Mouse (Mus musculus) urinary bladder, postnatal 25 days (tissue): Measurements from ENCODE around the gene Ddx1.
"Not testable (repeated sequence)": the region's sequence is repeated elsewhere in the genome, so short reads cannot be mapped to it uniquely, and the experiment has no call there.

Experiments used
- DNase-seq: peaks from one replicate; pipeline ENCODE4 v3.0.0; 2022; ENCODE audit warnings: low spot score

The Ddx1 gene

DNA sequence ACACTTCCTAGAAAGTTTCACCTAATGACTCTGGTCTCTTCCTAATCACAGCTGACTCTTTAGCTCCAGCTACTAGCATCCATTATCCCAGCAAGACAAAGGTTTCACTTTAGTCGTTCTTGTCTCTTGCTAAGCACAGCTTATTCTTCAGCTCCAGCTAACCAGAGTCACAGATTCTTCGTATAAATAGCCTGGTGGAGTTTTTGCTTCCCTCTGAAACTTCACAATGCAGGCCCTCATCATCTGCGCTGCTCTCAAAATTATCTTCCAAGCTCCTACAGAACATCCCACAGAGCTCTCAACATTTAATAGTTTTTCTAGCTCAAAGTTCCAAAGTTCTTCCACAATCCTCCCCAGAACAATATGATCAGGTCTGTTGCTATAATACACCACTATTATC, 43.3 kb downstream of the Ddx1 start:
- DNase-seq, result no peak

DNA sequence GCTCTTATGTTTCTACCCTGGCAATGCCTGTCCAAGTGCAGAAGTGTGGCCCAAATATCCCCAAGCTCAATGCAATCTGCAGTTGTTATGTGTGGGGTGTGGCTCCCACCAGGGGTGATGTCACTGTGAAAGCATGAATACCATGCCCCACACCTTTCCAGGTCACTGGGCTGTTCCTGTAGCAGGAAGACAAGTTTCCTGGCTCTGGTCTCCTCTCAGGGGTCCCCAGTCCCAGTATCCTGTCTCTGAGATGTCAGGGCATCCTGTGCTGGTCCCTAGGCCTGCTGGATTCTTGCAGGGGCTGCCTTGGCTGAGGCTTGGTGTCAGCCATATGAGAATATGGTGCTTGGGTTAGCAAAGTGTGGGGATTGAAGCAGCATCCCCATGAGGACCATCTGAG, 46.7 kb downstream of the Ddx1 start:
- no peak for DNase-seq

DNA sequence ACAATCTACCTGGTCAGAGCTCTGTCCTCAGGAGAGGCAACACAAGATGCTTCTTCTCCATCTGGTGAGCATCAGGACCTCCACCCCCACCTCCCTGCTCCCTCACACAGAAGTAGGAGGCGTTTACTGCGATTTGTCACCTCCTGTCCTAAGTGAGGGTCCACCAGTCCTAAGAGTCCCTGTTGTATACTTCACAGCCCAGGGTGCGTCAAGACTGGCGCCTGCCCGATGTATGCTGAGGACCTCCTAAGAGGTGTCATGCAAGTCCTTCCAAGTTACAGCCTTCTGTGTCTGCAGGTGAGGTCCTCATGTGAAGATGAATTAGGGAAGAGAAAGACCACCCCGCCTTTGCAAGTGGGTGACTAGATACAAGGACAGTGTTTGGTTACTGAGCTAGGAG, 48.4 kb downstream of the Ddx1 start:
- DNase-seq, result no peak

DNA sequence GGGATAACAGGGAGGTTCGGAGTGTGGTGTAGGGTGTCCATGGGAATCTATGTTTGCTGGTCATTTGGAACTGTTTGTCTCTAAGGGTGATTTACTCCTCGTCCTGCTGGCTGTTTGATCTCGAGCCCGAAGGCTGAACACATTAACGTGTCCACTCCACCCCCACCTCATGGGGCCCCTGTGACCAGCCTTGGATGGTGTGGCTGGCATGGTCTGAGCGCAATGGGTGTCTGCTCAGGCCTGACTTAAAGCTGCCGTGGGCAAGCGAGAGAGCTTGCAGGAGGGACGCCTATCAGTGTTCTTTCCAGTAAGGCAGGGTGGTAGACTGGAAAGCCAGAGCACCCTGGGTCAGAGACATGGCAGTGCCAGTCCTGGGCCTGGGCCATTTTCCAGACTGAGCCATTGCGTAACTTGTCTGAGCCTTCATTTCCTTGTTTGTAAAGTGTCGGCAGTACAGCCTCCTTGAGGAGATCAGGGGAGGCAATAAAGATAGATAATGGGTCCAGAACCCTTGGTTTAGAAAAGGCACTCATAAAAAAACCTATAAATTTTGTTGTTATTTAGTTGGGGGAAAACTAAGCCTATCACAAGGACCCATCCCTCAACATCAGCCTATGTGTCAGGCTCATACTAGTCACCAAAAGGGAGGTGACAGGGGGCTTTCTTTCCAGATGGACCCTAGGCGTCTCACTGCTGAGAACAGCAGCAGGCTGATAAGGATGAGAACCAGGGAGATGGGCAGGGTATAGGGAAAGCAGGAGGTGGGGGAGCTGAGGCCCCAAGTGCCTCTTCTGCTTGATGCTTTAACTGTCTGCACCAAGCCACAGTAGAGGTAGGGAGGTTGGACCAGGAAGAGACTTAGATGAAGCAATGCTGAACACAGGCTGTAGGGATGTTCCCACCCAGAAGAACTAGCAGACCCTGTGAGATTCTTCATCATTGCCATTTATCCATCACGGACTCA, 49.4 kb downstream of the Ddx1 start:
- DNase-seq, result no peak

DNA sequence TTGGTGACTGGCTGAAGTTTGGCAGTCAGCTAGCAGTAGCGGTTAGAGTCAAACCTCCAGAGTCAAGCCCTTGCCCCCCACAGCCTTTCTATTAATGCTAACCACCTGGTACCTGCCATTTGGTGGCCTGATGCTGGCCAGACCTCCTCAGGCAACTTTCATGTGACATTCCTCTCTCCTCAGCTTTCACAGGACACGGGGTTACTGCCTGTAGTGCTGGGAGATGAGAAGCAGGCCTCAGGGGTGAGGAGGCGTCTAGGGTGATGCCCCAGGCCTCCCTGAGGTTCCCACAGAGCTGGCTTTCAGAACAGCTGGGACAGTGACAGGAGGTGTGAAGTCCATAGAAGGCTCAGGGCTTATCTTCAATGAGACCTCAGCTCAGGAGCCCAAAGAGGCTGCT, 50.9 kb downstream of the Ddx1 start:
- no peak for DNase-seq

DNA sequence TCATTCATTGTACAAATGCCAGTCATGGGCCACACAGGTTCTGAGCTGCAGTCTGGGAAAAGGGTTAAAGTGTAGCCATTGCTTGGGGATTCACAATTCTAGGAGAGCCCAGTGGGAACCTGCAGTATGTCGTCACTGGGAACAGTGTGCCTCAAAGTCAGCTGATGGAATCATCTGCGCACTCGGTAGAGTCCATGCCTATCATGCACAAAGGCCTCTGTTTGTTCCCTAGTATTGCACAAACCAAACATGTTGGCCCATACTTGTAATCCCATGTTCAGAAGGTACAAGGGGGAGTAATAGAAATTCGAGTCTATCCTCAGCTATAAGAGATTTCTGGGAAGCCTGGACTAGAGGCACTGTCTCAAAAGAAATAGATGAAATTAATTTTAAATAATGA, 52.9 kb downstream of the Ddx1 start:
- no peak for DNase-seq

DNA sequence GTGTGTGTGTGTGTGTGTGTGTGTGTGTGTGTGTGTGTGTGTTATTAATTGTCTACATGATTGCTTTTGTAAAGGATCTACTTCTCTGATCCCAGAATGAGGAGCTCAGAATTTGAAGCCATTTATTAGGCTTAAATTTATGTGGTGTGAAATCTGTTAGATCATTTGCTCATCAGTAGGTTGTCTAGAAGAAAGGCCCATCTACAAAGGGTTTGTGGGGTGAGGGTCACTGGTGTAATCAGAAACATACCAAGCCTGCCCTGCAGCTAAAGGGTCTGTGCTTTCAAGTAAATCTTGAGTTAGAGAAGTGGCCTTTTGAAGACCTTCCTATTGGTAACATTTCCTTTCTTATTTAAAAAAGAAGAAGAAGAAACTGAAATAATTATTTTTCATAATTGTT, 53.5 kb downstream of the Ddx1 start:
- DNase-seq, result no peak

DNA sequence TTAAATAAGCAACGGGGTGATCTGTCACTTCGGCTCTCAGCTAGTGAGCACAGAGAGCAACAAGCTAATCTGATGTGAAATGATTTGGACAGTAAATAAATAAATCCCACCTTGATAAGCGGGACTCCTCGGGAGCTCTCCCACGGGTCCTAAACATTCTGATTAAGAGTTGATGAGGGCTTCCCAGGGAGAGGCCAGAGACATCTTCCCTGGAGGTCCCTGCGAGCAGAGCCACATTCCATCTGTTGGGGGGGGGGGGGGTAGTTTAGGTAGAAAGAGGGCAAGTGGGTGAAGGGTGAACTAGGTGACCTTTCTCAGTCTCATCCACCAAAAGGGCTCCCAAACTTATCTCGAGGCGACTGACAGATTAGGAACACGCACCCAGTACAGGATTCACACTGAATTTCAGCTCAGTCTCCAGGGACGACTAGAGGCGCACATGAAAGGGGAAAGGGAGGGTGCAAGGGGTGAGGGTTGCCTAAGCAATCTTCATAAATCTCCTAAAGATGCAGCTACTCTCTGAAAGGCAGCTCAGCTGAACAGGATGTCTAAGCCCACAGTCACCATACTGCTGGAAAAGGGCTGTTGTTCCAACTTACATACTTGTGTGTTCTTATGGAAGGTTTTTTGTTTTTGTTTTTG, 60.8 kb downstream of the Ddx1 start:
- DNase-seq, result no peak

DNA sequence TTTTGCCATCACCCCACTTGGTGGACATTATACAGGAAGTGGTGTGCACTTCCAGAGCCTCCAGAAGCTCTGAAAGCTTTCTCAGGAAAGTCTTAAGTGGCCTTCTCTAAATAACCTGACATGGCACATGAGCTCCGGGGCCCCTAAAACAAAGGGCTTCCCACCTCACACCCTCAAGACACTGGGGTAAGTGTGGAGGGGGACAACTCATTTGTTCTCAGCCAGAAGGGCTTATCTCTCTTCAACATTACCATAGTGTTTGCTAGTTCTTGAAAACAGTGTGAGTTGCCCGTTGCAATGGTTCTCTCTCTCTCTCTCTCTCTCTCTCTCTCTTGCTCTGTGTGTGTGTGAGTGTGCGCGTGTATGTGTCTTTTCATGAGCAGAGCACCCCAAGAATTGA, 62.8 kb downstream of the Ddx1 start:
- DNase-seq, result no peak

DNA sequence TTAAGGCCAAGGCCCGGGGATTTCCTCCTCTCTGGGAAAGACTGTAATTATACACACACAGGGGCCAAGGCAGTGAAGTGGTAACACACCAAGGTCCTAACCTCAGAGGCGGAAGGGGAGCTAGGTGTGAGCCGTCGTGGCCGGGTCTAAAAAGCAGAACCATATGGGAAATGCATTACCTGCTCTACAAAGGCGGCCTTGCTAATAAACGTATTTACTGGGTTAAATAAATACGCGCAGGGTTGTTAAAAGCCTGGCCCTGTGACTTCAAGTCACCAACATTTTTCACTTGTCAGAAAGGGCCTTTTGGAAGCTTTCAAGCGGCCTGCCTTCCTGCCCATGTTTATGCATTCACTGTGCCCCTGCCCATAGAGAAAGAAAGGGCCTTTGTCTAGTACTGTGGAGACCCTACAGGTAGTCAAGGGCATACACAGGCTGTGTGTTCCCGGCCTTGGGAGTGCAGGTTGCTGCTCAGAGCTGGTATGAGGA, 64.1 kb downstream of the Ddx1 start:
- no peak for DNase-seq

DNA sequence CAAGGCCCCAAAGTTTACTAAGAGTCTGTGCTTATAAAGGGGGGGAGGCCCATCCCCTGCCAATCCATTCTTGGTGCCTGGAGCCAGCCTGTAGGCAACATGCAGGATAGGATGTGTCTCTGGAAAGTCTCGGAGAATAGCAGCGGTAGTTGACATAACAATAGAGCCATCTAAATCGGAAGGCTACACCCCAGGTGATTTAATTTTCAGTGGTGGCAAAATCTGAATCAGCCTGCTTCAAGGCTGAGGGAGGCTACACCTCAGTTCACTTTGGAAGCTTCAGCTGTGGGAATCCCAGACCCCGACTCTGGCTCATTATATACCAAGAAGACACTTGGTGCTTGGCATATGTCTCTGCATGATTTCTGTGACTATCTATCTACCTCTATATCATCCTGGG, 64.9 kb downstream of the Ddx1 start:
- DNase-seq, result not testable (repeated sequence)

DNA sequence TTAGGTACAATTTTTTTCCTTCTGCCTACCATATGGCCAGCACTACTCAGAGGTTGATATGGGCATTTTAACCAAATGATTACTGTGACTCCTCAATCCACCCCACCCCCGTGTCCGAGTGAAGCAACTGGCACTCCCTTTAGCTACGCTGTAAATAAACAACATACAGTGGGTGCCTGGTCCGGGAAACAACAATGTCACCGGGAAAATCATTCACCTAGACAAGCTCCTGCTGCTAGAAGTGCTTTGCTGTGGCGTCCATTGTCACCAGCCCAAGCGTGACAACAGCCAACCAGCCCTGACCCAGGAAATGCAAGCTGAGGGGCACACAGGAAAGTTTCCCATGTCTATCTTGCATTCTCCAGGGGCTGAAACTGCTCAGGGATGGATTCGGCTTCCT, 66.8 kb downstream of the Ddx1 start:
- DNase-seq, result no peak

DNA sequence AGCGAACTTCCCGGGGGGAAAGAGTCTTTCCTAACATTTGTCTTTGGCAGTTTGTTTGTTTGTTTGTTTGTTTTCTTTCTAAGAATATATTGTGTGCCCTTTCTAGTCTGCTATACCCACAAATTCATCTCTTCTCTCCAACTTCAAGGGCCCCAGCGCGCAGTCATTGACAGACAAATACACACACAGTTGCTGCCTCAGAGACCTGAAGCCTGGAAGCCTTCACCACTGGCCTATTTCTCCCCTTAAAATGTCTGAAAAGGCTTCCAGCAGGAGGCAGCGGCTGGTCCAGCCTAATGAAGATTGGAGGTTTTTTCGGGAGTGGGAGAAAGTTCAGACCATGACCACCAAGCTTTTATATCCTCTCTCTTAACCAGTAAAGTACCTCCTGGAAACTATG, 67.3 kb downstream of the Ddx1 start:
- no peak for DNase-seq

DNA sequence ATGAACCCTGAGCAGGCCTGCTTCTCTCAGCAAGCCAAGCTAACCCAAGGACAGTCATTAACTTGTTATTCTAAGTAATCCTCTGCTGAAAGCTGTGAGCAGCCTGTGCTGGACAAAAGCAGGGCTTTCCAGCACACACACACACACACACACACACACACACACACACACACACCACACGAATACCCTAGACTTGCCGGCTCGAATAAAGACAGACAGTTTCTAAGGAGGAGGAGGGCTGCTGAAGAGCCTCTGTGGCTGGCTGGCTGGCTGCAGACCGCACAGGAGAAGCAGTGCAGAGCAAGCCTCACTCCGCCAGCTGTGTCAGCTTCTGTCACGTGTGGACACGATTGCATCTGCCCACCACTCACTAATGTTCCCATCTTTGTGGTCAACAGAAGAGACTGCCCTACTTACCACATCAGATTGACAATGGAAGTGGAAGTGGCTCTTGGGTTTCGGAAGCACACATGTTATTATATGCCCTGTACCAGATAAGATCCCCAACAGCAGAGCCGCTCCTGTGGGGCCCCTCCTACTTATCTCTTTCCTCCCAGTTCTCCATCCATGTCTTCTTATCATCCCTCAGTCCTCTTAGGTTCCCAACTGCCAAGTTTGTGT, 68.2 kb downstream of the Ddx1 start:
- no peak for DNase-seq

DNA sequence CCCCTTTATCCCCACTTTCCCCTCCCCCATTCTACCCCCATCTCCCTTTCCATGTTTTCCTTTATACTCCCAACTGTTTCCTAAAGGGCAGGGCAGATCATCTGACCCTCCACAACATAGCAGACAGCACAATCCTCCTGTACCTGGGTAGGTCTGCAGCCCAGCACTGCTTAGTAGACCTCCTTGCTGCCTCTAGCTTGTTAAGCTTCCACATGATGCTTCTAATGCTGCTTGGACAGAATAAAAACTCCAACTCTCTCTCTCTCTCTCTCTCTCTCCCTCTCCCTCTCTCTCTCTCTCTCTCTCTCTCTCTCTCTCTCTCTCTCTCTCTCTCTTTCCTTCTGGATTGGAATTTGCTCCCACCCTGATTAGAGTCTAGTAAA, 68.7 kb downstream of the Ddx1 start:
- no peak for DNase-seq

DNA sequence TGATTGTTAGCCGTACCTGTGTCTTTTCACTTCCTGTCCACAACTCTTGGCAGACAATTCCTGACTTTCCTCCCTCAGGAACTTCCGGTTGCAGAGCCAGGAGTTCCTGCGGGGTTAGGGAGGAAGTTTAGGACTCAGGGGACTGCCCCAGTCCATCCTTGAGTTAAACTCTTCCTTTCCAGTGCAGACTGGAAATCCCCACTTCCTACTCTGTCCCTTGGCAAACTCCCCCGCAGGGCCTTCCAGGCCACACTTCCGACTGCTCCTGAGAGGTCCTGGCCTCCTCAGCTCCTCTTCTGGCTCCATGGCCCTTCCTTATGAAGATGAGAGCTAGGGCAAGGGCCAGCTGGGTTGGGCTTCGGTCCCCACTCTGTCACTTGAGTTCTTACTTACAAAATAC, 71.4 kb downstream of the Ddx1 start:
- DNase-seq, result no peak

DNA sequence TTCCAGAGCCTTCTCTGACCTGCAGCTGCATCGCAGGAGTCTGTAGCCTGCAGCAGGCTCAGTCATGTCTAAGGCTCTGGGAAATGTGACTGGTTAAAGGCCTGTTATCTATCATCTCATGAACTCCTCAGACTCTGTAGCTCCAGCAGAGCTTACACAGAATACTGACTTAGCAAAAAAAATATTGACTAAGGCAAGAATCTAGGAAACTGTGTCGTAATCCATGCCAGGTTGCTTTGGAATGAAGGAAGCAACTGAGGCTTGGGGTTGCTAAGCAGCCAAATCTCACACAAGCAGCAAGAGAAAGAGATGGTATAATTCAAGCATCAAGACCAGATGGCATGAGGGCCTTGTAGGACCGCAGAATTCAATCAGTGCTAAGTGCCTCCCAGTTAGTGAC, 72.1 kb downstream of the Ddx1 start:
- no peak for DNase-seq

DNA sequence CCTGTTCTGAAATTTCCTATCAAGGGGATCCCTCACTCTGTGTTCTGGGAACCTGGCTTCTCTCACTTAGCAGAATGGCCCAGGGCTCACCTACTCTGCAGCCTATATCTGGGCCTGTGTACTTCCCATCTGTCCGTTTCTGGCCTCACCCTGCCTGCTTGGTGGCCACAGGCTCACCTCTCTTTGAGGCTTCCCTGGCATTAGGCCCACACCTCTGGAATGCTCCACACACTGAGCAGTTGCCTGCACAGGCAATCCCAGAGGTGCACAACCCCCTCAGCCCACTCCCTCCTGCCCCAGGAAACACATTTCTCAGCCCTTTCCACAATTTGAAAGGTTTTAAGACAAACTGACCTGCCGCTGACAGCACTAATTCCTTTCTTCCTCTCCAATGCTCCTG, 72.9 kb downstream of the Ddx1 start:
- DNase-seq, result no peak

DNA sequence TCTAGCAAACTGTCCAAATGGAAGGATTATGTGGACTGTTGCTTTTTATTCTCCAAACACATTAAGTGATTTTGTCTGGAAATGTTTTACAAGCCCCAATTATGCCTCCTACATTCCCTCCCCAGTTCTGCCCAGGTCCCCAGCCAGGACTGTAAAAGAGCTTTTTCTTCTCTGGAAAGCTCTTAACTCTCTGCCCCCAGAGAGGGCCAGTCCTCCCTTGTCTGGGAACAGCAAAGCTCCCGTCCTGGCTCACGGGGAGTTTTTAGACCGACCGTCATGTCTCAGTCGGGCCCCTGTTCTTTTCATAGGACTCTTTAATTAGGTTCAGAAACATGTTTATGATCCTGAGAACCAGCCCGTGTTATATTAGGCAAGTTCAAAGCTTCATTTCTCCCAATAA, 75.0 kb downstream of the Ddx1 start:
- DNase-seq, result no peak

DNA sequence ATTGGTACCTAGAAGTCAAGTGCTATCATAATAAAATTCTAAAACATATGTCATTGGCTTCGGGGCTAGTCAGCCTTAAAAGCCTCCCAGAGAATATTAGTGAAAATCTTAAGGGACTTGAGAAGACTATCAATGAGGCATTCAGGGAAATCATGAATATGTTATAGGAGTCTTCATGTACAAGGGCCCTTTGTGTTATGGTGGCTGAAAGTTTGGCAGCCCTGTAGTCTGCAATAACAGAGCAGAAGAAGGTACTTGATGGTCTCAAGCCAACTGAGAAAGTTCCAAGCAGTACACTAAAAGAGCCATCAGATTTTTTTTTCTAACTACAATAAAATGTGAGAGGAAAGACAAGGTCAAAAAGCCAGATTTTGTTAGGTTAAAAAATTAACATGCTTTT, 80.9 kb downstream of the Ddx1 start:
- DNase-seq, result no peak

DNA sequence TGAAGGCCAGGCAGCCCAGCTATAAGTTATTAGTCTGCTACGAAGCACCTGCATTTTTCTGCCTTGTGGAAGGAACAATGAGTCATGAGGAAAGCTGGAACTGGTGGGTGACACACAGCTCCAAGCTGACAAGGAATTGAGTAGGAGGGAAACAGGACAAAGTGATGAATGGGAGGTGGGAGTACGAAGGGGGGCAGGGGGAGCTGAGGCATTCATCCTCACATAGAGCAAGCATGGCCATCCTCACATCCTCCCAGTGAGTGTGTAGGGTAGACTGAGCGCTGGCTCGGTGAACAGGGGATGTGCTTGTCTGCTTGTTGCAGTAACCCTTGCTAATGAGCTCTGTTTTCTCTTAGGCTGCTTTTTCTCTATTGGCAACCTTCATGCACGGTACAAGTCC, 81.9 kb downstream of the Ddx1 start:
- no peak for DNase-seq
